Mouse (Mus musculus) stomach, postnatal 0 days (tissue): ENCODE results near the gene Osbp2. TPM values are rescaled to one million over a fixed set of nuclear protein-coding genes. Genes with fewer than 3 reads are reported as not detected.

Source experiments
- ATAC-seq: fragments of 200-750 bp; cut with Nextera tagmentation; 2 replicates; pipeline ENCODE4 v1.8.0; 2017; ENCODE audit not compliant: low FRiP score, low TSS enrichment
- DNase-seq: peaks from one replicate; pipeline ENCODE4 v3.0.0-alpha.2; 2016; ENCODE audit warnings: low spot score
- H3K27ac ChIP-seq: fragments of 300-500 bp; sonication (generic); replicated peaks from 2 replicates; pipeline ENCODE4 v1.5.1; 2014; ENCODE audit warnings: mild to moderate bottlenecking, control low read depth
- H3K27me3 ChIP-seq: fragments of 300-500 bp; sonication (generic); 2 replicates; pipeline ENCODE4 v1.6.1; 2014; ENCODE audit warnings: low read length; ENCODE audit not compliant: control insufficient read depth, insufficient read depth
- H3K36me3 ChIP-seq: fragments of 300-500 bp; sonication (generic); 2 replicates; pipeline ENCODE4 v1.6.1; 2014; ENCODE audit warnings: low read length, mixed read lengths; ENCODE audit not compliant: control insufficient read depth, insufficient read depth
- H3K4me1 ChIP-seq: fragments of 300-500 bp; sonication (generic); replicated peaks from 2 replicates; pipeline ENCODE4 v1.6.1; 2014; ENCODE audit warnings: antibody characterized with exemption; ENCODE audit not compliant: control insufficient read depth, insufficient read depth
- H3K4me2 ChIP-seq: fragments of 300-500 bp; sonication (generic); replicated peaks from 2 replicates; pipeline ENCODE4 v1.6.1; 2014; ENCODE audit warnings: low read depth, mild to moderate bottlenecking, control low read depth, moderate library complexity
- H3K4me3 ChIP-seq: fragments of 300-500 bp; sonication (generic); 2 replicates; pipeline ENCODE4 v1.5.1; 2014; ENCODE audit warnings: low read depth, low read length, control low read depth
- H3K9ac ChIP-seq: fragments of 300-500 bp; sonication (generic); 2 replicates; pipeline ENCODE4 v1.6.1; 2014; ENCODE audit warnings: mild to moderate bottlenecking, low read length, control low read depth, mixed read lengths
- H3K9me3 ChIP-seq: fragments of 300-500 bp; sonication (generic); 2 replicates; pipeline ENCODE4 v1.6.1; 2016; ENCODE audit warnings: low read length; ENCODE audit not compliant: control insufficient read depth
- CTCF ChIP-seq: IDR thresholded peaks from 2 replicates; pipeline ENCODE4 v1.5.1; 2016; ENCODE audit warnings: antibody characterized with exemption, low read depth, mild to moderate bottlenecking, moderate library complexity
- EP300 ChIP-seq: optimal IDR thresholded peaks from 2 replicates; pipeline ENCODE3; 2016; ENCODE audit warnings: antibody characterized with exemption
- WGBS: fragments of 180-500 bp; shearing (Covaris S2); extraction: QIAGEN DNeasy Blood & Tissue Kit; methylation state at CpG from one replicate; pipeline ENCODE4 v1.1.7; 2014; 5-methylcytosine and 5-hydroxymethylcytosine counted together
- polyA plus RNA-seq: library from polyadenylated mRNA; unstranded; fragments of >200 nt; fragmentation: Nextera tagmentation; extraction: Ambion mirVana; gene quantifications from 2 replicates; pipeline ENCODE4 v1.2.1, GENCODE M21; 2015

Gene Osbp2
- polyA plus RNA-seq, 1 experiment from 2014 or later, result 0.42 TPM

GRCm38 (mm10) chr11:3742449-3742848, 121.3 kb downstream of the Osbp2 start:
- DNase-seq (no peak), ATAC-seq (no peak)
- H3K4me2 ChIP-seq, result no peak overlapping the region
- H3K4me3 ChIP-seq, result no peak overlapping the region
- WGBS, result 73% methylated on average over 8 of the region's 8 CpGs
- H3K9me3 ChIP-seq, result no peaks in the 10 kb centered on the region
- H3K27me3 ChIP-seq, result no peaks in the 10 kb centered on the region
- H3K9ac ChIP-seq, result no peak overlapping the region
- H3K27ac ChIP-seq, result no peak overlapping the region
- no peaks in the 10 kb centered on the region for H3K4me1 ChIP-seq
- H3K36me3 ChIP-seq, result no peaks in the 10 kb centered on the region
- TF ChIP-seq CTCF, result no peak
- no peak for TF ChIP-seq EP300

GRCm38 (mm10) chr11:3741183-3741582, 122.5 kb downstream of the Osbp2 start:
- H3K4me1 ChIP-seq, result no peaks in the 10 kb centered on the region
- DNase-seq (no peak), ATAC-seq (no peak)
- 85% methylated on average over 12 of the region's 12 CpGs for WGBS
- no peak for TF ChIP-seq EP300
- TF ChIP-seq CTCF, result no peak
- H3K27ac ChIP-seq, result no peak overlapping the region
- H3K4me2 ChIP-seq, result no peak overlapping the region
- no peaks in the 10 kb centered on the region for H3K9me3 ChIP-seq
- no peak overlapping the region for H3K4me3 ChIP-seq
- no peak overlapping the region for H3K9ac ChIP-seq
- no peaks in the 10 kb centered on the region for H3K27me3 ChIP-seq
- no peaks in the 10 kb centered on the region for H3K36me3 ChIP-seq

- 68% methylated on average over 2 of the region's 2 CpGs for WGBS
- ATAC-seq, result no peak
- H3K27me3 ChIP-seq, result peaks cover 2% of the 10 kb centered on the region; the same call in 1 of the 2 replicates
Observed at GRCm38 (mm10) chr11:3738778-3739177, 124.9 kb downstream of the Osbp2 start.

GRCm38 (mm10) chr11:3735715-3736114, 128.0 kb downstream of the Osbp2 start:
- Histone ChIP-seq H3K4me3 (no peak overlapping the region), H3K9me3 (no peaks in the 10 kb centered on the region), H3K36me3 (no peaks in the 10 kb centered on the region), H3K27me3 (peaks cover 2% of the 10 kb centered on the region; the same call in 1 of the 2 replicates), H3K9ac (no peak overlapping the region), H3K4me2 (no peak overlapping the region), H3K4me1 (no peaks in the 10 kb centered on the region), H3K27ac (no peak overlapping the region)
- ATAC-seq (no peak), DNase-seq (no peak)
- no peak for TF ChIP-seq EP300
- TF ChIP-seq CTCF, result no peak
- 74% methylated on average over 11 of the region's 11 CpGs for WGBS

More at GRCm38 (mm10) chr11:3738778-3739177, 124.9 kb downstream of the Osbp2 start:
- Histone ChIP-seq H3K4me1 (no peaks in the 10 kb centered on the region), H3K4me3 (no peak overlapping the region), H3K27ac (no peak overlapping the region), H3K9ac (no peak overlapping the region), H3K9me3 (no peaks in the 10 kb centered on the region), H3K36me3 (no peaks in the 10 kb centered on the region), H3K4me2 (no peak overlapping the region)
- TF ChIP-seq CTCF, result no peak
- no peak for DNase-seq

GRCm38 (mm10) chr11:3733933-3734636, 129.6 kb downstream of the Osbp2 start:
- no peak overlapping the region for H3K4me3 ChIP-seq
- H3K27ac ChIP-seq, result no peak overlapping the region
- H3K27me3 ChIP-seq, result peaks cover 2% of the 10 kb centered on the region; the same call in 1 of the 2 replicates
- H3K36me3 ChIP-seq, result no peaks in the 10 kb centered on the region
- no peak for TF ChIP-seq CTCF
- TF ChIP-seq EP300, result no peak
- H3K4me2 ChIP-seq, result no peak overlapping the region
- no peaks in the 10 kb centered on the region for H3K9me3 ChIP-seq
- DNase-seq (no peak), ATAC-seq (no peak)
- H3K9ac ChIP-seq, result no peak overlapping the region
- no peaks in the 10 kb centered on the region for H3K4me1 ChIP-seq
- WGBS, result 75% methylated on average over 14 of the region's 14 CpGs

GRCm38 (mm10) chr11:3731469-3731868, 132.2 kb downstream of the Osbp2 start:
- DNase-seq (no peak), ATAC-seq (no peak)
- TF ChIP-seq EP300 (no peak), CTCF (no peak)
- Histone ChIP-seq H3K27me3 (peaks cover 2% of the 10 kb centered on the region; the same call in 1 of the 2 replicates), H3K27ac (no peak overlapping the region), H3K9me3 (no peaks in the 10 kb centered on the region), H3K4me1 (no peaks in the 10 kb centered on the region), H3K36me3 (no peaks in the 10 kb centered on the region), H3K9ac (no peak overlapping the region), H3K4me3 (no peak overlapping the region), H3K4me2 (no peak overlapping the region)
- 85% methylated on average over 4 of the region's 4 CpGs for whole genome bisulfite sequencing
